Mouse (Mus musculus) embryonic facial prominence, embryonic 13.5 days (tissue): ENCODE measurements around the gene Psrc1. TPM values are rescaled to one million over a fixed set of nuclear protein-coding genes. Genes with fewer than 3 reads are reported as not detected.

Experiments
- ATAC-seq: fragments of 200-750 bp; cut with Nextera tagmentation; 2 replicates; pipeline ENCODE4 v1.8.0; 2017; ENCODE audit warnings: low read depth; ENCODE audit not compliant: insufficient number of reproducible peaks, insufficient read depth, low FRiP score, low TSS enrichment
- H3K27ac ChIP-seq: fragments of 300-500 bp; sonication (generic); 2 replicates; pipeline ENCODE4 v1.5.1; 2015; ENCODE audit warnings: moderate library complexity, mild to moderate bottlenecking, inconsistent platforms
- H3K27me3 ChIP-seq: fragments of 300-500 bp; sonication (generic); 2 replicates; pipeline ENCODE4 v1.6.1; 2015; ENCODE audit warnings: mild to moderate bottlenecking, inconsistent platforms
- H3K36me3 ChIP-seq: fragments of 300-500 bp; sonication (generic); 2 replicates; pipeline ENCODE4 v1.6.1; 2015; ENCODE audit warnings: mild to moderate bottlenecking, inconsistent platforms
- H3K4me1 ChIP-seq: fragments of 300-500 bp; sonication (generic); 2 replicates; pipeline ENCODE4 v1.6.1; 2015; ENCODE audit warnings: inconsistent platforms
- H3K4me2 ChIP-seq: fragments of 300-500 bp; sonication (generic); 2 replicates; pipeline ENCODE4 v1.6.1; 2015; ENCODE audit warnings: moderate library complexity, mild to moderate bottlenecking, inconsistent platforms
- H3K4me3 ChIP-seq: fragments of 300-500 bp; sonication (generic); 2 replicates; pipeline ENCODE4 v1.5.1; 2015; ENCODE audit warnings: mild to moderate bottlenecking, inconsistent platforms
- H3K9ac ChIP-seq: fragments of 300-500 bp; sonication (generic); 2 replicates; pipeline ENCODE4 v1.6.1; 2015; ENCODE audit warnings: mild to moderate bottlenecking, inconsistent platforms
- H3K9me3 ChIP-seq: fragments of 300-500 bp; sonication (generic); 2 replicates; pipeline ENCODE4 v1.6.1; 2016; ENCODE audit warnings: inconsistent platforms
- WGBS: fragments of 180-500 bp; shearing (Covaris S2); methylation state at CpG from one replicate; pipeline ENCODE4 v1.1.7; 2015; ENCODE audit warnings: mixed read lengths; 5-methylcytosine and 5-hydroxymethylcytosine counted together
- polyA plus RNA-seq: library from polyadenylated mRNA; unstranded; fragments of >200 nt; fragmentation: Nextera tagmentation; extraction: Ambion mirVana; gene quantifications from 2 replicates; pipeline ENCODE4 v1.2.1, GENCODE M21; 2015

The Psrc1 gene
- polyA plus RNA-seq, 1 experiment from 2014 or later = 73.1 TPM

DNA sequence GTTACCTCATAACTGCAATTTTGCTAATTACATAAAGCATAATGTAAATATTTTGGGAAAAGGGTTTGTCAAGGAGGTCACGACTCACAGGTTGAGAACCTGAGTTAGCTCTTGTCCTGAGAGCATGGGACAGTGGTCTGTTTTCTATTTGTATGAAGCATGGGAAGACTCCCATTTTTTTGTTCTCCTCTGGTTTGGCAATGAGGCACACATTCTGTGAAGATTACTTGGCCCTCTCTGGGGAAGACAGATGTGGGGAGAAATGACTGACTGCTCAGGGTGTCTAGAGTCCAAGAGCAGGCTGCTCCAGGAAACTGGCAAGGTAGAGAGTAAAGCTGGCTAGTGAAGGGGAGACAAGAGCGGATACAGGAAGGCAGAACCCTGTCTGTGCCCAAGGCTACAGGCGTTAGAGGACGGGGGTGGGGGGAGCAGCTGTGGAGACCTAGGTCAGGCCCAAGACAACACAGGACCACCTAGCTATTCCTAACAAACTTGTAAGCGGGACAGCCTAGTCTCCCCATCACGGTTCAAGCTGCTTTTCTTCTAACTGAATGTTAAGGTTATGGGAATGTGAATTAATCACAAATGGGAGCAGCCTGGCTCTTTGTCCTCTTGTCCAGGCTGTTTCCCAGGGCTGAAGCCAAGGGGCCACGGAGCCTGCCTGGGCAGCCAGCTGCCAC is 41.4 kb downstream of the Psrc1 start:
- ATAC-seq = no peak
- H3K27ac ChIP-seq = peak overlapping the region; percentile 58; the same call in 1 of the 2 replicates

DNA sequence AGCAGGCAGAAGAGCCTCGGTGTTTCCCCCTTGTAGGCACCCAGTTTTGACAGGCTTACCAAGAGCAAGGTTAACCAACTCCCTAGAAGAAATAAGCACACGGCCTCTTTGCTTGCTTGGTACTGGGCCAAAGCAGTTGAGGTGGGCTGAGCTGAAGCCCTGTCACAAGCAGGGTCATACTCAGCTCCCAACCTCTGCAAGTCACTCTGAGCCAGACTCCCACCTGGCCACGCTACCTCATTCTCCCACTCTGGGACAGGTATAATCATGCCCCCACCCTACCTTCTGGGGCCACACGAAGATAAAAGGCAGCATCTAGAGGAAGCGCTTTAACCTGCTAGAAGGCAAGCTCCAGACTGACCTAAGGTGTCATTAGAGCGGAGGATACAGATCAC is 42.0 kb downstream of the Psrc1 start:
- Histone ChIP-seq H3K4me2 (no peak overlapping the region), H3K4me3 (no peak overlapping the region), H3K36me3 (peaks cover 51% of the 10 kb centered on the region), H3K9me3 (no peaks in the 10 kb centered on the region), H3K4me1 (peaks cover 31% of the 10 kb centered on the region), H3K27me3 (no peaks in the 10 kb centered on the region), H3K9ac (0 out of 2 replicates have a peak overlapping the region, but pooled peaks have one; percentile 16), H3K27ac (peak overlapping the region; percentile 58; the same call in 1 of the 2 replicates)
- ATAC-seq = no peak
- WGBS = 80% methylated on average over 6 of the region's 6 CpGs

More for the DNA sequence above, 41.4 kb downstream of the Psrc1 start:
- Histone ChIP-seq H3K4me3 (no peak overlapping the region), H3K4me2 (no peak overlapping the region), H3K4me1 (peaks cover 31% of the 10 kb centered on the region), H3K36me3 (peaks cover 47% of the 10 kb centered on the region), H3K9me3 (no peaks in the 10 kb centered on the region), H3K27me3 (no peaks in the 10 kb centered on the region), H3K9ac (no peak overlapping the region)
- WGBS = 65% methylated on average over 7 of the region's 7 CpGs

DNA sequence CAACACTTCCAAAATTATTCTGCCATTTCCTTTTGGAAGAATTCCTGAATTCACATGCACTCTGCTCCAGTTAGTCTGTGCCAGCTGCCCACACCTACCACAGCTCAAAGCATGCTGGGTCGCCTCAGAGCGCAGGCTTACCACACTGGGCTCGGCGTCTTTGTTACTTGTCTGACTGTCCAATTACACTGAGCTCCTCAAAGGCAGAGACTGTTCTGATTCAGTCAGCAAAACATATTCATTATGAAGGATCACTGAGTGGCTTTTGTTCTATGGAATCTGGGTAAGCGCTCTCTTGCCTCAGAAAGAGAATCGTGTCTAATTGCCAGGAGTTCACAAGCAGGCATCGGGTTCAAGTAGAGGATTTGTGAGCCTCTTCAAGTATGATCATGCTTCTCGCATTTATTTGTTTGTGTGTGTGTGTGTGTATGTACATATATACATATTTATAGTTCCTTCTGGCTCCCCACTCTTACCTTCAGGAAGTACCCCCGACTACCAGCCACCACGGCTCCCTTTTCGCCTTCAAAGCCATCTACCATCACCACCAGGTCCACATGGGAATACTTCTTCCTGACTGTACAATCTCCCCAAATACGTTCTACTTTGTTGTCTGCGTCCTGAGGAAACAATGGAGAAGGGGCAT is 49.0 kb downstream of the Psrc1 start:
- H3K4me1 ChIP-seq = no peaks in the 10 kb centered on the region
- no peak overlapping the region for H3K27ac ChIP-seq
- no peak overlapping the region for H3K4me3 ChIP-seq
- no peaks in the 10 kb centered on the region for H3K27me3 ChIP-seq
- 82% methylated on average over 13 of the region's 13 CpGs for WGBS
- H3K9me3 ChIP-seq = no peaks in the 10 kb centered on the region
- H3K4me2 ChIP-seq = no peak overlapping the region
- no peak for ATAC-seq
- H3K9ac ChIP-seq = no peak overlapping the region
- peaks cover 89% of the 10 kb centered on the region for H3K36me3 ChIP-seq

DNA sequence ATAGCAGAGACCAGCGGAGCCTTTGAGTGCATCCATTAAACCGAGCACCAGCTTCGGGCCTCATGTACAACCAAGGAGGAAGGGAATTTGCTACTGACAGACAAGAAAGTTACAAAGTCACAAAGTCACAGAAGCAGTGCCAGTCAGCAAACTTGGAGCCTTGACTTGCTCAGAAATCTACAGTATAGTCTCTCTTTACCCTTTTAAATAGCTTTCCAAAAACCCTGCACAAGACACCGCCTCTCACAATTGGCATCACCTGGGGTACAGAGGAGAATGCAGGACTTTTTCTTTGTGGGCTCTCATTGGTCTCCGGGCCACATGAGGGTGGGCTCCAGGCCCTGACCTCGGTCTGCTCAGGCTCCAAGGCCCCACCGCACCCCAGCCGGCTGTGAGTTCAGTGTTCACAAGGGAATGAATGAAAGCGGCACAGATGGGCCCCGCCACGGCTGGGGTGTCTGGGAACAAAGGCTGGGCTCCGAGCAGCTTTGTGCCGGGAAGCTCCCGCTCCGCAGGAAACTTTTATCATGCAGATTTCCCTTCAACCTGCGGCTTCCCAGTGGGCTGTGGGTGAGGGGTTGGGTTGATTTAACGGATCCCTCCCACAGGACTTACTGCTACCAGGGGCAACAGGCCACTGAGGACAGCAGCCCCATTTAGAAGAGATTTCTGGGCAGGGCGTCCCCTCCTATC is 49.7 kb downstream of the Psrc1 start:
- H3K9me3 ChIP-seq = no peaks in the 10 kb centered on the region
- 46% methylated on average over 18 of the region's 18 CpGs for WGBS
- no peak for ATAC-seq
- no peak overlapping the region for H3K27ac ChIP-seq
- no peaks in the 10 kb centered on the region for H3K4me1 ChIP-seq
- no peak overlapping the region for H3K4me3 ChIP-seq
- H3K4me2 ChIP-seq = no peak overlapping the region
- peaks cover 82% of the 10 kb centered on the region for H3K36me3 ChIP-seq
- no peak overlapping the region for H3K9ac ChIP-seq
- H3K27me3 ChIP-seq = no peaks in the 10 kb centered on the region

DNA sequence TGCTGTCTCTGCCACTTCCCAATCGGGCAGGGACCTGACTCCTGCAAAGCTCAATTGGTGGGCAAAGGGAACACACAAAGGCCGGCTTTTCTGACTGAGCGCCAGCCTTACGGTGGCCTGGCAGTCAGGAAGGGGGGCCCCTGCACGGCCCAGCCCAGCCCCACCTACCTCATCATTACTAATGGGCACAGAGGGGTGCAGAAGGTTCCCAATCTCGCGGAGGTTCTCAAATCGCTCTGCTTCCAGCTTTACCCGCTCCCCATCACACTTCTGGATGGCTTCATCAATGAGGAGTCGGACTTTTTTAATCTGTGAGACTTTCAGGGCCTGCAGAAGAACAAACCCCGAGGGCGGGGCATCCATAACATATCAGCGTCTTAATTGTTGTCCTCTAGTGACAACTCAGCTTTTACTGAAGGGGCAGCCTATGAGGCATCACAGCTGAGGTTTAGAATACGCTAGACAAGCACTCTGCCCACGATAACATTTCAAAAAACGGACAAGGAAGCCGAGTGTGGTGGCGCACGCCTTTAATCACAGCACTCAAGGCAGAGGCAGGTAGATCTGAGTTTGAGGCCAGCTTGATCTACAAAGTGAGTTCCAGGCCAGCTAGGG is 50.3 kb downstream of the Psrc1 start:
- Histone ChIP-seq H3K27ac (no peak overlapping the region), H3K4me1 (no peaks in the 10 kb centered on the region), H3K4me3 (no peak overlapping the region), H3K9ac (peak overlapping the region; percentile 21; the same call in 1 of the 2 replicates), H3K27me3 (no peaks in the 10 kb centered on the region), H3K4me2 (no peak overlapping the region), H3K9me3 (no peaks in the 10 kb centered on the region), H3K36me3 (peaks cover 76% of the 10 kb centered on the region)
- ATAC-seq = no peak
- 52% methylated on average over 19 of the region's 19 CpGs for WGBS

DNA sequence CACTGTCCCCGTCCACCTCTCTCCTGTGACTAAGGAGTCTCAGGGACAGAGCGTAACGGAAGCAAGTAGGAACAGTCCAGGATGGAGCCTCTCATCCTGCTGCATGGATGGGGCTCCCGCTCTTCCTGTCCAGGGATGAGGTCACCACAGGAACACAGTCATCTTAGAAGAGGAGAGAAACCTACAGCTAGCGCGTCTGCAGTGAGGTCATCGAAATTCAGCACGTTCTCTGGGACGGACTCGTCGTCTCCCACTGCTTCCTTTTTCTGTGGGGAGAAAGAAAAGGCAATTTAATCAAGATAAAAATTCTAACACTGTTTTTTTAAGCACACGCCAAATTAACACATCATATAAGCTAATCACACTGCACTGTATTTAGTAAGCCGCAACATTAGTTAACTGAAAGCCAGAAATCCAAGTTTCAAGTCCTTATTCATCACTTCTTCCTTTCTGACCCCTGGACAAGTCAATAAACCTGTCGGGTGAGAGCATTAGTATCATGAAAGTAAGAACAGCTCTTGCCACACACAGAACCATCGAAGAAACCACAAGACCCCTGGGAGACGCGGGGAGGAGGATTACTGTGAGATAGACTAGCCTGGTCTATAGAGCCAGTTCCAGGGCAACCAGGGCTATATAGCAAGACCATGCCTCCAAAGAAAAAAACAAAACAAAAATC is 52.2 kb downstream of the Psrc1 start:
- Histone ChIP-seq H3K4me3 (no peak overlapping the region), H3K9me3 (no peaks in the 10 kb centered on the region), H3K27ac (no peak overlapping the region), H3K9ac (no peak overlapping the region), H3K4me2 (no peak overlapping the region), H3K36me3 (peaks cover 63% of the 10 kb centered on the region), H3K27me3 (no peaks in the 10 kb centered on the region), H3K4me1 (no peaks in the 10 kb centered on the region)
- ATAC-seq = no peak
- WGBS = 85% methylated on average over 17 of the region's 17 CpGs

DNA sequence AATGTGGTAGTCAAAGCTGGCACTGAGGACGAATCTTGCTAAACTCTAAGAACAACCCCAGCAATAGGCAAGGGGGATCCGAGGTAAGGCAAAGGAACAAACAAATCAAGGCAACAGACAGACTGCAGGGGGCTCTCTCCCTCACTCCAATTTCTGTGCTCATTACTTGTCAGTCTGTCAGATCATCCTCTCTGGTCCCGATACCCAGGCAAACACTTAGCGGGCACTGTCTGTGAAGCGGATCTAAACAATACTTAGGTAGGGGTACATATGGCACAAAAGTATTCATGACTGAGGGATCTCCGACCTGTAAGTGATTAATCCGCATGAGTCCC is 52.7 kb downstream of the Psrc1 start:
- no peaks in the 10 kb centered on the region for H3K9me3 ChIP-seq
- no peak overlapping the region for H3K27ac ChIP-seq
- H3K27me3 ChIP-seq = no peaks in the 10 kb centered on the region
- H3K4me3 ChIP-seq = no peak overlapping the region
- ATAC-seq = no peak
- H3K4me1 ChIP-seq = no peaks in the 10 kb centered on the region
- WGBS = 78% methylated on average over 7 of the region's 7 CpGs
- no peak overlapping the region for H3K9ac ChIP-seq
- H3K36me3 ChIP-seq = peaks cover 60% of the 10 kb centered on the region
- no peak overlapping the region for H3K4me2 ChIP-seq

Other genes with a start within 250 kb of the Psrc1 start
- 173 and 185 TPM in 2 replicates for gene Gnai3, start 237.7 kb upstream of the Psrc1 start, polyA plus RNA-seq
- 0.15 and 0.20 TPM in 2 replicates for gene Gpr61, start 229.0 kb upstream of the Psrc1 start, polyA plus RNA-seq
- 4.0 and 4.5 TPM in 2 replicates for gene Amigo1, start 197.5 kb upstream of the Psrc1 start, polyA plus RNA-seq
- gene Cyb561d1, start 182.6 kb upstream of the Psrc1 start, polyA plus RNA-seq = 2.6 and 2.8 TPM in 2 replicates
- gene Atxn7l2, start 172.9 kb upstream of the Psrc1 start, polyA plus RNA-seq = 22.0 and 27.1 TPM in 2 replicates
- 0.48 and 0.58 TPM in 2 replicates for gene Sypl2, start 157.2 kb upstream of the Psrc1 start, polyA plus RNA-seq
- gene Psma5, start 126.9 kb upstream of the Psrc1 start, polyA plus RNA-seq = 298 and 302 TPM in 2 replicates
- gene Sort1, start 99.8 kb upstream of the Psrc1 start, polyA plus RNA-seq = 6.4 and 10.8 TPM in 2 replicates
- not detected in 2 replicates for gene Mybphl, start 18.9 kb upstream of the Psrc1 start, polyA plus RNA-seq
- 9.8 and 11.5 TPM in 2 replicates for gene Celsr2, start 31.7 kb downstream of the Psrc1 start, polyA plus RNA-seq
- gene Sars, start 61.4 kb downstream of the Psrc1 start, polyA plus RNA-seq = 116 and 128 TPM in 2 replicates
- gene 1700013F07Rik, start 150.3 kb downstream of the Psrc1 start, polyA plus RNA-seq = not detected in 2 replicates
- gene 5330417C22Rik, start 152.7 kb downstream of the Psrc1 start, polyA plus RNA-seq = 0.65 and 2.0 TPM in 2 replicates
- gene Tmem167b, start 178.6 kb downstream of the Psrc1 start, polyA plus RNA-seq = 45.5 and 46.3 TPM in 2 replicates
- 43.3 and 53.2 TPM in 2 replicates for gene Taf13, start 187.9 kb downstream of the Psrc1 start, polyA plus RNA-seq
- gene Wdr47, start 207.4 kb downstream of the Psrc1 start, polyA plus RNA-seq = 14.9 and 17.5 TPM in 2 replicates